Mouse (Mus musculus): Measurements from ENCODE around the gene Agbl2. TPM values are rescaled to one million over a fixed set of nuclear protein-coding genes. Genes with fewer than 3 reads are reported as not detected.

Gene Agbl2
- polyA plus RNA-seq, 1 experiment from 2014 or later = 0.35 TPM

DNA sequence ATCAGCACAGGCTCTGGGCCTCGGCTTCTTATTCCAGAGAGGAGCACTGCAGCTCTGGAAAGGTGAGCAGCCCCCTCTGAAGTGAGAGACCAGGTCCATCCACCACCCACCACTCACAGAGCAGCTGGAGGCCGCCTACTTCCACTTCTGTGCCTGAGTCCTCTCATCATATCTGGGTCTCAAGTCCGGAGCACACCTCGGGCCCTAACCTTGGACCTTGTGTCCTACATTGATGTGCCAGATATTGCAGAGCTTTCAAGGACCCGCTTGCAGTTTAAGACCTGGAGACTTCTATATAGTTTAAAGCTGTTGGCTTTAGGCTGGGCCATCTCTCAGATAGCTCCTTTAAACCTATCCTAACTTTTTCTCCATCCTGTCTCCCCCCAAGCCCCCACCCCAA, 51.0 kb downstream of the Agbl2 start:
- TF ChIP-seq EP300 (optimal IDR thresholded peaks at IDR 0.05) (no peak), CTCF (IDR thresholded peaks at IDR 0.05; ENCODE audit: low read depth) (no peak)
- H3K27ac ChIP-seq (replicated peaks) = no peak overlapping the region

DNA sequence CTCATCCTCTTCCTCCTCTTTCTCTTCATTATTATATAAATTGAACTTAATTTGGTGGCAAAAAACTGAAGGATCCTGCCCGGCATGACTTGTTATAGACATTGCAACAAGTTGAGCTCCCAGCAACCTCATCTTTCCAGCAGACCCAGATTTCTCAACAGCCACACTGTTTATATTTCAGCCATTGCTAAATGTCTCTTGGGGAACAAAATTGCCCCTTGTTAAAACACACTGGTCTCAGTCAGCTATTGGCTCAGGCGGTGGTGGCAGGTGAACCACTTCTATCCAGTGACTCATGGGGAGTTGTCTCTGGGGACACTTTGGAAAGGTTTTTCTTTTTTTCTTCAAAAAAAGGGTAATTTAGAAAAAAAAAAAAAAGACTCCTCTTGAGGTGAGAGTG, 56.1 kb downstream of the Agbl2 start:
- no peaks in the 10 kb centered on the region for H3K9me3 ChIP-seq (ENCODE audit: control insufficient read depth, low read length)
- no peaks in the 10 kb centered on the region for H3K4me1 ChIP-seq (replicated peaks; ENCODE audit: control insufficient read depth, insufficient read depth)
- H3K9ac ChIP-seq (ENCODE audit: low read length) = no peak overlapping the region
- H3K36me3 ChIP-seq (ENCODE audit: control insufficient read depth, insufficient read depth, low read length) = no peaks in the 10 kb centered on the region
- no peak for ATAC-seq (ENCODE audit: low FRiP score, low TSS enrichment)
- H3K4me3 ChIP-seq (ENCODE audit: low read depth, low read length) = no peak overlapping the region
- no peaks in the 10 kb centered on the region for H3K27me3 ChIP-seq (ENCODE audit: control insufficient read depth, insufficient read depth, low read length)
- WGBS = 88% methylated on average over 2 of the region's 2 CpGs
- H3K27ac ChIP-seq (replicated peaks) = no peak overlapping the region
- no peak overlapping the region for H3K4me2 ChIP-seq (replicated peaks; ENCODE audit: low read depth)
- no peak for DNase-seq (ENCODE audit: low spot score)
- no peak for TF ChIP-seq CTCF (IDR thresholded peaks at IDR 0.05; ENCODE audit: low read depth)
- no peak for TF ChIP-seq EP300 (optimal IDR thresholded peaks at IDR 0.05)

More for the DNA sequence above, 51.0 kb downstream of the Agbl2 start:
- Histone ChIP-seq H3K4me3 (ENCODE audit: low read depth, low read length) (no peak overlapping the region), H3K36me3 (ENCODE audit: control insufficient read depth, insufficient read depth, low read length) (no peaks in the 10 kb centered on the region), H3K9ac (ENCODE audit: low read length) (no peak overlapping the region), H3K9me3 (ENCODE audit: control insufficient read depth, low read length) (no peaks in the 10 kb centered on the region), H3K27me3 (ENCODE audit: control insufficient read depth, insufficient read depth, low read length) (no peaks in the 10 kb centered on the region), H3K4me2 (replicated peaks; ENCODE audit: low read depth) (no peak overlapping the region), H3K4me1 (replicated peaks; ENCODE audit: control insufficient read depth, insufficient read depth) (no peaks in the 10 kb centered on the region)
- WGBS = 65% methylated on average over 5 of the region's 5 CpGs
- no peak for ATAC-seq (ENCODE audit: low FRiP score, low TSS enrichment)
- DNase-seq (ENCODE audit: low spot score) = no peak

DNA sequence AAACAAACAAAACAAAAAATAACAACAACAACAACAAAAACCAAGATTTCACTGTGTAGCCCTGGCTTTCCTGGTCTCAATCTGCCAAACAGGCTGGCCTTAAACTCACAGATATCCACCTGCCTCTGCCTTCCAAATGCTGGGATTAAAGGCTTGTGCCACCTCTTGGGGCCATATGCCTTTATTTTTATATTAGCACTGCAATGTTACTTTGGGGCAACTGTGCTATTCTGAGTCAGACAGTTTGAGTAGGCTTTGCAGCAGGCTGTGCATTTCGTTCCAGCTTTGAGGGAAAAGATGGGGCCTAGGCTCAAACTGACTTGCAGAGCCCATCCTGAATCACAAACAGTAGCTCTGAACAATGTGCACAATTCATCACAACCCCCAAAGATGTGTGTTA, 61.1 kb downstream of the Agbl2 start:
- no peak for ATAC-seq (ENCODE audit: low FRiP score, low TSS enrichment)
- H3K4me1 ChIP-seq (replicated peaks; ENCODE audit: control insufficient read depth, insufficient read depth) = 0 out of 2 replicates have a peak, but pooled peaks cover 4% of the 10 kb centered on the region
- H3K27ac ChIP-seq (replicated peaks) = no peak overlapping the region
- H3K9me3 ChIP-seq (ENCODE audit: control insufficient read depth, low read length) = no peaks in the 10 kb centered on the region
- no peak overlapping the region for H3K4me2 ChIP-seq (replicated peaks; ENCODE audit: low read depth)
- no peak for DNase-seq (ENCODE audit: low spot score)
- 63% methylated on average over 1 of the region's 1 CpGs for WGBS
- no peaks in the 10 kb centered on the region for H3K27me3 ChIP-seq (ENCODE audit: control insufficient read depth, insufficient read depth, low read length)
- H3K9ac ChIP-seq (ENCODE audit: low read length) = no peak overlapping the region
- H3K4me3 ChIP-seq (ENCODE audit: low read depth, low read length) = no peak overlapping the region
- TF ChIP-seq CTCF (IDR thresholded peaks at IDR 0.05; ENCODE audit: low read depth) = no peak
- TF ChIP-seq EP300 (optimal IDR thresholded peaks at IDR 0.05) = no peak
- no peaks in the 10 kb centered on the region for H3K36me3 ChIP-seq (ENCODE audit: control insufficient read depth, insufficient read depth, low read length)

DNA sequence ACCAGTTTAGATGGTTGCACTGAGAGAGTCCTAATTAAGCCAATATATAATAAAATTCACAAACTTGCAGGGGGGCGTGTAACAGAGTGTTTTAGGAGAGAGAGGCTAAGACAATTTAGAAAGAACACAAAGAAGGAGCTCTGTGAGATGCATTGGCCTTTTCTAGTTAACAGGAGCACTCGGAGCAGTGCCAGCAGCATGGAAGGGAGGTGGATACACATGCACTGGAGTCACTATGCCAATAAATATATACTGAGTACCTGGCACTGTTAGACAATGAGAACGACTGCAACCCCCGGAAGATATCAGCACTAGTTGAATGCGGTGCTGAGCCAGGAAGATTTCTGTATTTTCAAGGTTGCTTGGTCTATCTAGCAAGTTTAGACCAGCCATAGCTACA, 61.7 kb downstream of the Agbl2 start:
- H3K4me3 ChIP-seq (ENCODE audit: low read depth, low read length) = no peak overlapping the region
- no peak for TF ChIP-seq EP300 (optimal IDR thresholded peaks at IDR 0.05)
- no peak for TF ChIP-seq CTCF (IDR thresholded peaks at IDR 0.05; ENCODE audit: low read depth)
- H3K4me1 ChIP-seq (replicated peaks; ENCODE audit: control insufficient read depth, insufficient read depth) = 0 out of 2 replicates have a peak, but pooled peaks cover 4% of the 10 kb centered on the region
- H3K9me3 ChIP-seq (ENCODE audit: control insufficient read depth, low read length) = no peaks in the 10 kb centered on the region
- no peak overlapping the region for H3K27ac ChIP-seq (replicated peaks)
- H3K4me2 ChIP-seq (replicated peaks; ENCODE audit: low read depth) = no peak overlapping the region
- ATAC-seq (ENCODE audit: low FRiP score, low TSS enrichment) (no peak), DNase-seq (ENCODE audit: low spot score) (no peak)
- H3K36me3 ChIP-seq (ENCODE audit: control insufficient read depth, insufficient read depth, low read length) = no peaks in the 10 kb centered on the region
- no peak overlapping the region for H3K9ac ChIP-seq (ENCODE audit: low read length)
- H3K27me3 ChIP-seq (ENCODE audit: control insufficient read depth, insufficient read depth, low read length) = no peaks in the 10 kb centered on the region
- 66% methylated on average over 5 of the region's 5 CpGs for WGBS

DNA sequence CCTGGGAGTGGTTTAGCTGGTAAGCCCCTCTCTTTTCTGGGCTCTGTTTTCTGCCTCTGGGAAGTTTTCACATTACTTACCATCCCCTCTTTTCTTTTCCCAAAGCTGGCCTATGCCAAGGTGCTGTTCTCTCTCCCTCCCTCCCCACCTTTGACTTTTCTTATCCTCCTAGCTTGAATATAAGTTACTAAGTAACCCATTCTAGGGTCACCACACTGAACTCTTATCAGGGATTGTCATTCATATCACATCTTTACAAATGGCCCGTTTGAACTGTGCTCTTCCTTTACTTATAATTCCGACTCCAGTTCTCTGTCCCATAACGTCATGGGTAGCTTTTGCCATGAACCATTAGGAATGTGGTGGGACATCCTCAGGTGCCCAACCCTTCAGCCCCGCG, 62.7 kb downstream of the Agbl2 start:
- H3K4me3 ChIP-seq (ENCODE audit: low read depth, low read length) = no peak overlapping the region
- no peak overlapping the region for H3K4me2 ChIP-seq (replicated peaks; ENCODE audit: low read depth)
- H3K27me3 ChIP-seq (ENCODE audit: control insufficient read depth, insufficient read depth, low read length) = no peaks in the 10 kb centered on the region
- TF ChIP-seq CTCF (IDR thresholded peaks at IDR 0.05; ENCODE audit: low read depth) = no peak
- no peak for TF ChIP-seq EP300 (optimal IDR thresholded peaks at IDR 0.05)
- no peak for ATAC-seq (ENCODE audit: low FRiP score, low TSS enrichment)
- no peaks in the 10 kb centered on the region for H3K9me3 ChIP-seq (ENCODE audit: control insufficient read depth, low read length)
- no peak overlapping the region for H3K9ac ChIP-seq (ENCODE audit: low read length)
- 61% methylated on average over 5 of the region's 5 CpGs for WGBS
- no peak for DNase-seq (ENCODE audit: low spot score)
- H3K36me3 ChIP-seq (ENCODE audit: control insufficient read depth, insufficient read depth, low read length) = 0 out of 2 replicates have a peak, but pooled peaks cover 2% of the 10 kb centered on the region
- no peak overlapping the region for H3K27ac ChIP-seq (replicated peaks)
- 0 out of 2 replicates have a peak, but pooled peaks cover 4% of the 10 kb centered on the region for H3K4me1 ChIP-seq (replicated peaks; ENCODE audit: control insufficient read depth, insufficient read depth)

DNA sequence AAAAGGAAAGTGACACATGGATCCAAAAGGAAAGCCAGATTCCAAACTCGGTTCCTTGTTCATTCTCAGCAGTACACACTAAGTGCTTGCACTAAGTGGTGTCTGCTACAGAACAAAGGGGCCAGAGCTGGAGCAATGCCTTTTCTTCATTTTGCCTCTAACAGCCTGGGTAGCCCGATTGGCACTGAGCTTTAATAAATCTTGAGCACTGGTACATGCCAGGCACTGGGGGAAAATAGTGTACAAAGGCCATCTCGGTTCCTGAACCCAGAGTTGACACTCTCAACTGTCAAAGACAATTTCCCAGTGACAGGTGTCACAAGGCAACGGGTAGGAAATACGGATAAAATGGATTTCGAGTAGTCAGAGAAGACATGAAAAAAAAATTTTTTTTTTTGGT, 63.6 kb downstream of the Agbl2 start:
- Histone ChIP-seq H3K27ac (replicated peaks) (peak overlapping the region; percentile 70; the same call in 1 of the 2 replicates), H3K36me3 (ENCODE audit: control insufficient read depth, insufficient read depth, low read length) (peaks cover 9% of the 10 kb centered on the region), H3K4me3 (ENCODE audit: low read depth, low read length) (peak overlapping the region; percentile 96), H3K4me2 (replicated peaks; ENCODE audit: low read depth) (peak overlapping the region; percentile 61), H3K9me3 (ENCODE audit: control insufficient read depth, low read length) (no peaks in the 10 kb centered on the region), H3K9ac (ENCODE audit: low read length) (no peak overlapping the region; the same call in 1 of the 2 replicates), H3K27me3 (ENCODE audit: control insufficient read depth, insufficient read depth, low read length) (no peaks in the 10 kb centered on the region), H3K4me1 (replicated peaks; ENCODE audit: control insufficient read depth, insufficient read depth) (0 out of 2 replicates have a peak, but pooled peaks cover 4% of the 10 kb centered on the region)
- ATAC-seq (ENCODE audit: low FRiP score, low TSS enrichment) (no peak), DNase-seq (ENCODE audit: low spot score) (no peak)
- WGBS = 52% methylated on average over 6 of the region's 6 CpGs
- TF ChIP-seq CTCF (IDR thresholded peaks at IDR 0.05; ENCODE audit: low read depth) (no peak), EP300 (optimal IDR thresholded peaks at IDR 0.05) (no peak)

Data from stomach, postnatal 0 days (tissue).